ENCODE assay signal across 26 mouse cellular contexts in genomic region chr7:108614110-108614509, GRCm38 (mm10). TPM values are rescaled to one million over a fixed set of nuclear protein-coding genes. Genes with fewer than 3 reads are reported as not detected.
A peak's percentile ranks its signal among the peaks of the same experiment; 100 is the strongest.
DNase-seq lines count a peak whose midpoint lies in the region; TF ChIP-seq lines count a peak whose summit lies in the region.
"Had no signal": no experiment of that assay in that cellular context is flagged by ENCODE, and none has a peak within 500 bp of the region (broad histone marks: within the 10 kb centered on the region; RNA-seq: fewer than 3 reads in every experiment).

No protein-coding gene starts in this region.

- no peaks in the 10 kb centered on the region for H3K27me3 ChIP-seq in ES-Bruce4 (ENCODE audit: control insufficient read depth, insufficient read depth, low read length, poor library complexity, severe bottlenecking)
- H3K27me3 ChIP-seq: CH12.LX; embryonic facial prominence, embryonic 12.5 days; forebrain, embryonic 13.5 days; forebrain, embryonic 15.5 days had no signal

- H3K4me3 ChIP-seq in ES-Bruce4 (ENCODE audit: low read depth, low read length) (no peak overlapping the region), ES-E14 (ENCODE audit: insufficient read depth in 1 of 2, low read depth in 1 of 2, low read length in 2 of 2, poor library complexity in 1 of 2, severe bottlenecking in 1 of 2) (no peak overlapping the region)
- H3K4me3 ChIP-seq: embryonic facial prominence, embryonic 10.5 days; embryonic facial prominence, embryonic 12.5 days; forebrain, embryonic 13.5 days; forebrain, embryonic 15.5 days had no signal

- H3K27ac ChIP-seq in ES-Bruce4 (ENCODE audit: insufficient read depth, low read length): peak overlapping the region; percentile 81
- peak overlapping the region; percentile 58; the same call in 1 of the 2 replicates for H3K27ac ChIP-seq in ES-E14 (ENCODE audit: insufficient read depth, low read depth, low read length, poor library complexity, severe bottlenecking)
- H3K27ac ChIP-seq: embryonic facial prominence, embryonic 10.5 days; embryonic facial prominence, embryonic 12.5 days; forebrain, embryonic 13.5 days; forebrain, embryonic 15.5 days had no signal

- H3K4me1 ChIP-seq in ES-Bruce4 (ENCODE audit: control insufficient read depth, insufficient read depth, low read length) (no peaks in the 10 kb centered on the region), ES-E14 (ENCODE audit: control insufficient read depth in 2 of 2, insufficient read depth in 2 of 2, low read length in 2 of 2, poor library complexity in 1 of 2) (no peaks in the 10 kb centered on the region)
- H3K4me1 ChIP-seq: embryonic facial prominence, embryonic 10.5 days; embryonic facial prominence, embryonic 12.5 days; forebrain, embryonic 13.5 days; forebrain, embryonic 15.5 days had no signal

- H3K36me3 ChIP-seq in ES-Bruce4 (ENCODE audit: control insufficient read depth, insufficient read depth, low read length, poor library complexity, severe bottlenecking): no peaks in the 10 kb centered on the region
- H3K36me3 ChIP-seq in ES-E14 (ENCODE audit: control insufficient read depth, insufficient read depth, low read length, poor library complexity, severe bottlenecking): no peaks in the 10 kb centered on the region
- H3K36me3 ChIP-seq: embryonic facial prominence, embryonic 10.5 days; embryonic facial prominence, embryonic 12.5 days; forebrain, embryonic 15.5 days had no signal

- H3K9ac ChIP-seq in ES-Bruce4 (ENCODE audit: low read depth, poor library complexity, severe bottlenecking): no peak overlapping the region
- no peak overlapping the region for H3K9ac ChIP-seq in ES-E14 (ENCODE audit: insufficient read depth, low read depth, low read length, poor library complexity, severe bottlenecking)
- H3K9ac ChIP-seq: embryonic facial prominence, embryonic 12.5 days; forebrain, embryonic 13.5 days; forebrain, embryonic 15.5 days; forebrain, postnatal 0 days had no signal

- no peak for TF ChIP-seq CTCF in ES-Bruce4 (IDR thresholded peaks at IDR 0.05; ENCODE audit: low read depth, low read length)

- DNase-seq in ES-E14 (ENCODE audit: low read depth, low spot score): no peak
- DNase-seq in ZHBTc4 (ENCODE audit: low read depth, low spot score): peak; percentile 75
- DNase-seq in lung, postnatal 14 days: no peak
- DNase-seq in liver: no peak
- DNase-seq: adrenal gland, adult 8-10 months; adrenal gland, postnatal 14 days; adrenal gland, postnatal 36 days; B cell, adult 2 months; cerebellum, adult 11-12 months; cerebellum, adult 2 months; cerebellum, adult 9-10 months; cerebellum, postnatal 10 days; cerebellum, postnatal 25 days; forebrain, postnatal 0 days had no signal

- H3K9me3 ChIP-seq in ES-Bruce4 (replicated peaks; ENCODE audit: control insufficient read depth, insufficient read depth, low read length, poor library complexity, severe bottlenecking): peaks cover 8% of the 10 kb centered on the region; the same call in 1 of the 2 replicates
- no peaks in the 10 kb centered on the region for H3K9me3 ChIP-seq in ES-E14 (ENCODE audit: control insufficient read depth, insufficient read depth, low read depth, low read length)
- H3K9me3 ChIP-seq: embryonic facial prominence, embryonic 10.5 days; embryonic facial prominence, embryonic 12.5 days; forebrain, embryonic 13.5 days; forebrain, embryonic 15.5 days had no signal

- no peak for TF ChIP-seq POLR2A in ES-Bruce4 (IDR thresholded peaks at IDR 0.05; ENCODE audit: insufficient read depth, low read length)

- in situ Hi-C loops in ES-E14 (cut with MboI; ENCODE audit: low sequenced_read_pairs in 2 of 2, unreplicated experiment in 2 of 2): no loop called here

- TF ChIP-seq EP300 in ES-Bruce4 (IDR thresholded peaks at IDR 0.05; ENCODE audit: insufficient read depth, low read depth, low read length): peak; percentile 67; the same call in 1 of the 2 replicates

TF ChIP-seq in ES-E14, 5 proteins besides CTCF, POLR2A, EP300 and RAD21:
- TF ChIP-seq HCFC1 (IDR thresholded peaks at IDR 0.05; ENCODE audit: borderline replicate concordance, insufficient read depth, low read length) (no peak), ZC3H11A (IDR thresholded peaks at IDR 0.05; ENCODE audit: borderline replicate concordance, low read depth, low read length) (no peak), MAFK (IDR thresholded peaks at IDR 0.05; ENCODE audit: insufficient read depth, low read depth, low read length) (no peak)

RNA-seq across cellular contexts. Expression of gene Olfr506, which starts 3.5 kb away (rescaled TPM):
- polyA plus RNA-seq in ES-Bruce4 (2011; ENCODE audit: insufficient read depth, insufficient read length, low read depth, missing spikeins): 0.20 TPM in 1 of 2 replicates, not detected in the other
- total RNA-seq in ES-E14 (2012; rRNA removed): not detected in 2 replicates
- total RNA-seq: adrenal gland, adult 18-20 months; adrenal gland, adult 8-10 months; adrenal gland, postnatal 14 days; adrenal gland, postnatal 36 days; CH12.LX; forebrain, postnatal 0 days; MEL had no signal
- polyA plus RNA-seq: CD4-positive, CD25-positive, alpha-beta regulatory T cell, adult 4 months; cerebellum, adult 2 months; cortical plate, adult 2 months; embryonic facial prominence, embryonic 10.5 days; embryonic facial prominence, embryonic 12.5 days; embryonic facial prominence, embryonic 14.5 days; forebrain, embryonic 13.5 days; forebrain, embryonic 15.5 days; forebrain, postnatal 0 days had no signal

RNA-seq across cellular contexts. Expression of gene Olfr507, which starts 7.5 kb away (rescaled TPM):
- not detected in 2 replicates for polyA plus RNA-seq in ES-Bruce4 (2011; ENCODE audit: insufficient read depth, insufficient read length, low read depth, missing spikeins)
- total RNA-seq in ES-E14 (2012; rRNA removed): not detected in 2 replicates
- total RNA-seq: adrenal gland, adult 18-20 months; adrenal gland, adult 8-10 months; adrenal gland, postnatal 14 days; adrenal gland, postnatal 36 days; CH12.LX; forebrain, postnatal 0 days; MEL had no signal
- polyA plus RNA-seq: CD4-positive, CD25-positive, alpha-beta regulatory T cell, adult 4 months; cerebellum, adult 2 months; cortical plate, adult 2 months; embryonic facial prominence, embryonic 10.5 days; embryonic facial prominence, embryonic 12.5 days; embryonic facial prominence, embryonic 14.5 days; forebrain, embryonic 11.5 days; forebrain, embryonic 13.5 days; forebrain, embryonic 15.5 days; forebrain, postnatal 0 days had no signal

RNA-seq across cellular contexts. Expression of gene Olfr508, which starts 15.7 kb away (rescaled TPM):
- polyA plus RNA-seq in ES-Bruce4 (2011; ENCODE audit: insufficient read depth, insufficient read length, low read depth, missing spikeins): not detected in 2 replicates
- total RNA-seq in ES-E14 (2012; rRNA removed): not detected in 2 replicates
- total RNA-seq: adrenal gland, adult 18-20 months; adrenal gland, adult 8-10 months; adrenal gland, postnatal 14 days; adrenal gland, postnatal 36 days; CH12.LX; forebrain, postnatal 0 days; MEL had no signal
- polyA plus RNA-seq: CD4-positive, CD25-positive, alpha-beta regulatory T cell, adult 4 months; cerebellum, adult 2 months; cortical plate, adult 2 months; embryonic facial prominence, embryonic 10.5 days; embryonic facial prominence, embryonic 12.5 days; embryonic facial prominence, embryonic 14.5 days; forebrain, embryonic 11.5 days; forebrain, embryonic 13.5 days; forebrain, embryonic 15.5 days; forebrain, postnatal 0 days had no signal

RNA-seq across cellular contexts. Expression of gene Olfr509, which starts 37.6 kb away (rescaled TPM):
- not detected in 2 replicates for polyA plus RNA-seq in ES-Bruce4 (2011; ENCODE audit: insufficient read depth, insufficient read length, low read depth, missing spikeins)
- not detected in 2 replicates for total RNA-seq in ES-E14 (2012; rRNA removed)
- total RNA-seq: adrenal gland, adult 18-20 months; adrenal gland, postnatal 14 days; adrenal gland, postnatal 36 days; CH12.LX; forebrain, postnatal 0 days; MEL had no signal
- polyA plus RNA-seq: CD4-positive, CD25-positive, alpha-beta regulatory T cell, adult 4 months; cerebellum, adult 2 months; cortical plate, adult 2 months; embryonic facial prominence, embryonic 10.5 days; embryonic facial prominence, embryonic 12.5 days; forebrain, embryonic 11.5 days; forebrain, embryonic 13.5 days; forebrain, embryonic 15.5 days; forebrain, postnatal 0 days had no signal

RNA-seq across cellular contexts. Expression of gene Olfr504, which starts 48.5 kb away (rescaled TPM):
- polyA plus RNA-seq in ES-Bruce4 (2011; ENCODE audit: insufficient read depth, insufficient read length, low read depth, missing spikeins): not detected in 2 replicates
- total RNA-seq in ES-E14 (2012; rRNA removed): not detected in 2 replicates
- total RNA-seq: adrenal gland, adult 18-20 months; adrenal gland, adult 8-10 months; adrenal gland, postnatal 14 days; adrenal gland, postnatal 36 days; CH12.LX; forebrain, postnatal 0 days; MEL had no signal
- polyA plus RNA-seq: CD4-positive, CD25-positive, alpha-beta regulatory T cell, adult 4 months; cerebellum, adult 2 months; cortical plate, adult 2 months; embryonic facial prominence, embryonic 10.5 days; embryonic facial prominence, embryonic 12.5 days; embryonic facial prominence, embryonic 14.5 days; forebrain, embryonic 11.5 days; forebrain, embryonic 13.5 days; forebrain, embryonic 15.5 days; forebrain, postnatal 0 days had no signal
